Mouse (Mus musculus): ENCODE results near the gene Ddi2. TPM values are rescaled to one million over a fixed set of nuclear protein-coding genes. Genes with fewer than 3 reads are reported as not detected.
"Not testable (repeated sequence)": the region's sequence is repeated elsewhere in the genome, so short reads cannot be mapped to it uniquely, and the experiment has no call there.

Gene Ddi2
- total RNA-seq (2021): 10 to 100 TPM; 57.5 to 62.5 TPM
- long read RNA-seq, experiment 1, full-length matches to known transcripts: 2 of 53 reads
- long read RNA-seq, experiment 1, partial matches to known transcripts: 28 of 53 reads
- long read RNA-seq, experiment 1, other reads (novel, unspliced or antisense): 23 of 53 reads
- long read RNA-seq, experiment 2, full-length matches to known transcripts: 2 of 64 reads
- long read RNA-seq, experiment 2, partial matches to known transcripts: 3 of 64 reads
- long read RNA-seq, experiment 2, other reads (novel, unspliced or antisense): 59 of 64 reads

DNA sequence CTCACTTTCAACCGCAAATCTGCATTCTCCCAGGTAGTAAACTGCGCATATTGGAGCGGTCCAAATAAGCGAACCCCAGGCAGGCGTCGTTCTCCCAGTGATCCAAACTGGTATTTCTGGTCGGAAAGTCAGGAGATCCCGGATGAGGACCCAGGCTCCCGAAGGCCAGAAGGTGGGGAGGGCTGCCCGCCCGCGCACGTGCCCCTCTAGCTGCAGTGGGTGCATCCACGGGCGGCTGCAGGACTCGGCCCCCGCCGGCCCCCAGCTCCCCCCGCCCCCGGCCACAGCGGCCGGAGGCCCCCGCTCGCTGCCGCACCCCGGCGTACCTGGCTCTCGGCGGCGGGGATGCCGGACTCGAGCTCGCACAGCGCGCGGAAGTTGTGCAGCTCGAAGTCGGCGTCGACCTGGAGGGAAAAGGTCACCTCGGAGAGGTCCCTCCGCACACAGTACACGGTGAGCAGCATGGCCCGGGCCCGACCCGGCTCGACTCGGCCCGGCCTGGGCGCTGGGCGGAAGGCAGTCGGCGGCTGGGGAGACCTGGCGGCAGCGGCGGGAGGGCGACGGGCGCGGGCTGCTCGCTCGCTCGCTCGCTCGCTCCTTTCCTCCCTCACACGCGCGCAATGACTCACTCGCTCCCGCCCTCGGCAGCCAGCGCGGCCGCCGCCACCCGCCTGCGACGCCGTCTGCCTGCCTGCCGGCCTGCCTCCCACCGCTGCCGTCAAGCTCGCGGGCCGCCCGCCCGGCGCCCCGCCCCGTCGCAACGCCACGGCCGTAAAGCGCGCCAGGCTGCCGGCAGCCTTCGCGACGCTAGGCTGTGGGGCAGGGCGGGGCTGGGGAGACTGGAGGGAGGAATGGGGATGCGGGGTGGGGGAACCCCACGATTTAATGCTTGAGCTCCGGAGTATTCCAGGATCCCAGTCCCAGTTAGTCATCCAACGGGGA is at the start of gene Ddi2:
Ddi2 (minus strand) TSS at position 689 of the 942 bp plus-strand sequence.
- DNase-seq (ENCODE audit: low spot score): peak; percentile 89

GRCm38 (mm10) chr4:141773019-141773418 is 49.8 kb upstream of the Ddi2 start:
- DNase-seq (ENCODE audit: low spot score): not testable (repeated sequence)

GRCm38 (mm10) chr4:141771823-141772222 is 48.6 kb upstream of the Ddi2 start:
- DNase-seq (ENCODE audit: low spot score): no peak

DNA sequence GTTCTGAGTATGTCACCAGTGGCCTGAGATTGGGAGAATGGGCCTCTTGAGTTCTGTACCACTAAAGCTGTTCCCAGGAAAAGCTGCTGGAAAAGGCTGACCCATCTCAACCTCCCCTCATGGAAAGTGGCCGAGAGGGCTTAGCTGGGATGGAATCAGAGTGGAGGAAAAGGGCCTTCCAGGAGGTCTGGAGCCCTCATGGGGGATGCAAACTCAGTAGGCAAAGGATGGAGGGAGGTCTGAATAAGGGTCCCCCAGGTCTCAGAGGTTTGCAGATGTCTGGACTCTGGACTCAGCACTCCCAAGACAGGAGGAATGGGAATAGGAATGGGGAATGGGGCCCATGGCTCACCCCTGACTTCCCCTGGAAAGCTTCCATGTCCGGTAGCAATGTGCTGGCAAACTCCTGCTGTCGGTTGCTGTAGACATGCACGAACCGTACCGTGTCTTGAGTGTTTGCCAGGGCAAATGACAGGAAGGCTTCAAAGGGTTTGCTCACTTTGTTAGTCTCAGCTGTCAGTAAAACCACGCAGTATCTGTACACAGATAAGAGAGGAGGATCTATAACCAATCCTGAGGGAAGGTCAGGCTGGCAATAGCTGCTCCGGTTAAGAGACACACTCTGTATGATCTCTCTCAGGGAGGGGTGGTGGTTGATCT is 46.4 kb upstream of the Ddi2 start:
- no peak for DNase-seq (ENCODE audit: low spot score)

DNA sequence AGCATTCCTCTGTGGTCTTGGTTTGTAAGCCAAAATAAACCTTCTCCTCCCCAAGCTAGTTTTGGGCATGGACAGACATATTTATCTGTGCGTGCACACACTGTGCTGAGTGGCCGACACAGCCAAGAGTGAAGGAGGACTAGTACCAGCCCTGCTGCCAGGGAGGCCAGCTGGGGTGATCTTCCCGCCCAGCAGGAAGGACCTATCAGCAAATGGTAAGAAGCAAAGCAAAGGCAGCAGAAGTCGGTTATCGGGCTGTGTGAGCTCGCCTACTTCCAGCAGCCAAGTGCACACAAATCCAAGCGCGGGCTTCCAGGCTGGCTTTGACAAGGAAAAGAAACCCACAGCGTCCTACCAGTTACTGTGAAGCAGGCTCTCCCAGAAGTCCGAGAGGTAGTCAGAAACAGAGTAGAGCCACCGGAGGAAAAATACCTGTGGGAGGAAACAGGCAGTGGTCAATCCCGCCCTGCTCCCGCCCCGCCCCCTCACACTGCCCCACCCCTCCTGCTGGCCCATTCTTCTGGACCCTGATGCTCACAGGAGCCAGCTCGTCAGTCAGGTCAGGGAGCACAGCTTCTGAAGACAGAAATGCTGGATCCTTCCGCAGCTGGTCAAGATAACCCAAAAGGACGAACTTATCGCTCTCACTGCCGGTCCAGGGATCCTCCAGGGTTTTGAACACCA is 44.3 kb upstream of the Ddi2 start:
- DNase-seq (ENCODE audit: low spot score): no peak

DNA sequence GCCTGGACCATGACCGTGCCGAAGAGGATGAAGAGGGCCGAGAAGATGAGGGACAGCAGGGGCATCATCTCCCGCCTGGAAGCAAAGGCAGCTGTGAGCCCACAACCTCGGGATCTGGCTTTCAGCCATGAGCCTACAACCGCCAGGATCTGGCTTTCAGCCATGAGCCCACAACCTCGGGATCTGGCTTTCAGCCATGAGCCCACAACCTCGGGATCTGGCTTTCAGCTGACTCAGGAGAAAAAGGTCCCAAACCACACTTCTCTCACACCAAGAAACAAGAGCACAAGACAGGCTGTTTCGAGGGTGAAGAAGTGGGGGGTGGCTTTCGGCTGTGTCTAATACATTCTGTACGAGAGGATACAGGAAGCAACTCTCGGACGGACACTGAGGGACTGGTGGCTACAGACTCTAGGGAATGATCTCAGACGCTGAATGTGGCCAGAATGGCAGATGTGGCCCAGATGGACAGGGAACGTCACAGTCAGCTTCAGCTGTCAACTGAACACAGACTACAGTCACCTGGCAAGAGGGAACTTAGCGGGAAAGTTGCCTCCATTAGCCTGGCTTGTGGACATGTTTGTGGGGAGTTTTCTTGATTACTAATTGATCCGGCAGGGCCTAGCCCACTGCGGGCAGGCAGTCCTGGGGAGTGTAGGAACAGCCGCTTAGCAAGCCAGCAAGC is 43.6 kb upstream of the Ddi2 start:
- DNase-seq (ENCODE audit: low spot score): no peak

GRCm38 (mm10) chr4:141766316-141766667 is 43.1 kb upstream of the Ddi2 start:
- DNase-seq (ENCODE audit: low spot score): no peak

DNA sequence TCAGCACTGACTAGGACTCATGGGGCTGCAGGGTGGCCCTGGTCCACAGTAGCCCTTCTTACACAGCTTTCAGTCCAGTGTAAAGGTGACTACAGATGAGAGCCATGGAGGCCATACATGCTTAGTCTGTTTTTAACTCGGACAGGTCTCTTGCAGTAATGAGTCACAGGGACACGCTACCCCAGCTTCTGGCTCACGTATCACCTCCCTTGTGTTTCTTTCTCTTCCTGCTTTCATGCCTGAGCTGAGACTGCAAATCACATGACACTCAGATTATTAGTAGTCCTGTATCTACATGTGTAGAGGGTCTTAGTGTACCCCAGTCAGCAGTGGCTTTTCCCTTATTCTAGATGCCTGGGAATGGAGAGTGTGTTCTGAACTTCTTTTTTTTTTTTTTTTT is 41.8 kb upstream of the Ddi2 start:
- no peak for DNase-seq (ENCODE audit: low spot score)

DNA sequence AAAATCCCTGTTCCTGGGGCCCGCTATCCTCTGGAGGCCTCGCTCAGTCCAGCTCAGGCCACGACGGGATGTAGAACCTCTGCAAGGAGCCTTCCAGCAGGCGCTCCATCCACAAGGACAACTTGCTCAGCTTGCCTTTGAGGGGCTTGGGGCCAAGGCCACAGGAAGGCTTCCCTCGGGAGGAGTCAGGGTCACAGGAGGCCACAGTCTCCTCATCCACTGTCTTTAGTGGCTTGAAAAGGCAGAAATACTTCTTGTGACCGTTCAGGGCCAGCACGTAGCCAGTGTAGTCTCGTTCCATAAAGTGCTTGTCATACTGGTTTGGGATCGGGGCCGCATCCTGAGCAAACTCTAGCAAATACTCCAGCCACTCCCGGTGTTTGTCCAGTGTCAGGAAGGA is 40.3 kb upstream of the Ddi2 start:
- no peak for DNase-seq (ENCODE audit: low spot score)

- DNase-seq (ENCODE audit: low spot score): no peak
Observed at GRCm38 (mm10) chr4:141762102-141762598, 38.9 kb upstream of the Ddi2 start.

- no peak for DNase-seq (ENCODE audit: low spot score)
Observed at GRCm38 (mm10) chr4:141760942-141761341, 37.7 kb upstream of the Ddi2 start.

GRCm38 (mm10) chr4:141758874-141759542 is 35.8 kb upstream of the Ddi2 start:
- DNase-seq (ENCODE audit: low spot score): no peak

DNA sequence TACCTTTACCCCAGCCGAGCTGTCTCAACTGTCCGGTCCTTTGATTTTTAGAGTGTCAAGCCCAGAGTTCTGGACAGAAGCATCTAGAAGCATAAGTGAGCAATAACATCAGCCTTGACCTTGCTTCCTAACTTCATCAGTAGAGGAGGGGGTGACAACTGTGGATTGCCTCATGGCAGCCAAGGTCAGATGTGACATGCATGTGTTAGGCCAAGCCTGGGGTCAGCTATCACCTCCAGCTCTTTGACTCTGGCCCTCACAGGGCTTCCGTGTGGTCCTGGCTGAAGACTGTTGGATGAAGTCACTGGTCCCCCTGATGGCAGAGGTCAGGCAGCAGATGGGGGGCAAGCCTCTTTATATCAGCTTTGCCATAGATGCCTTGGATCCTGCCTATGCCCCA is 33.9 kb upstream of the Ddi2 start:
- DNase-seq (ENCODE audit: low spot score): no peak

DNA sequence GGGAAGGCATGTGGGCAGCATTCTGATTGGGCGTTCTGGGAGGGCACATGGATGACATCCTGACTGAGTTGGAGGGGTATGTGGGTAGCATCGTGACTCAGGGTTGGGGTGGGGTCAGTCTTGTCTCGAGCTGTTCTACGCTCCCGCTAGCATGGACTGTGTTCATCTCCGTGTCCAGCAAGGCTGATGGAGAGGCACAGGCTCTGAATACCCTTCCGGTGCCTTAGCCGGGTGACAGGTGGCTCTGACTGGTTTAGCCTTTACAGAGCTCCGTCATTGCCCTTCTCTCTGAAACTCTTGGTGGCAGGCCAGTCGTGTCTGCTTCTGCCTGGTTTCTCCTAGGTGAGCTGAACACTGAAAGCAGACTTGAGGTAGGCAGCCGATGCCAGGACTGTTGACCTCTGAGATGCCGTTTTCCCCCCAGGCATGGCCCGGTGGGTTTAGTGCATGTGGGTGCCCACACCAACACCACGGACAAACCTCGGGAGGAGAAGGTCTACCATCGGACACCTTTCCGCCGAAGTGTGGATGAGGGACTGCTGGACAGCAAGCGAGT is 32.2 kb upstream of the Ddi2 start:
- DNase-seq (ENCODE audit: low spot score): no peak

- no peak for DNase-seq (ENCODE audit: low spot score)
Observed at GRCm38 (mm10) chr4:141752076-141752421, 28.8 kb upstream of the Ddi2 start.

- DNase-seq (ENCODE audit: low spot score): no peak
Observed at GRCm38 (mm10) chr4:141751419-141752075, 28.3 kb upstream of the Ddi2 start.

DNA sequence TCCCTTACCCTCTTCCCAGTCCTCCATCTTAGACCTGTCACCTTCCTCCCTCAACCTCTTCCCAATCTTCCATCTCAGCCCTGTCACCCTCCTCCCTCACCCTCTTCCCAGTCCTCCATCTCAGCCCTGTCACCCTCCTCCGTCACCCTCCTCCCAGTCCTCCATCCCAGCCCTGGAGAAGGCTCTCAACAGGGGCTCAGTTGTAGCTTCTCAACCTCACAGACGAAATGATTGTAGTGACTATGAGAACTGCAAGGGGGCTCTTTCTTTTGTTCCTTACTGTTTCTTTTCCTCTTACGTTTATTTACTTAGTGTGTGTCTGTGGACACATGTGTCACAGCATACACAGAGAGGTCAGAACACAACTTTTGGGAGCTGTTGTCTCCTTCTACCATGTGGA is 27.6 kb upstream of the Ddi2 start:
- DNase-seq (ENCODE audit: low spot score): no peak

GRCm38 (mm10) chr4:141749557-141749956 is 26.3 kb upstream of the Ddi2 start:
- DNase-seq (ENCODE audit: low spot score): peak; percentile 71

DNA sequence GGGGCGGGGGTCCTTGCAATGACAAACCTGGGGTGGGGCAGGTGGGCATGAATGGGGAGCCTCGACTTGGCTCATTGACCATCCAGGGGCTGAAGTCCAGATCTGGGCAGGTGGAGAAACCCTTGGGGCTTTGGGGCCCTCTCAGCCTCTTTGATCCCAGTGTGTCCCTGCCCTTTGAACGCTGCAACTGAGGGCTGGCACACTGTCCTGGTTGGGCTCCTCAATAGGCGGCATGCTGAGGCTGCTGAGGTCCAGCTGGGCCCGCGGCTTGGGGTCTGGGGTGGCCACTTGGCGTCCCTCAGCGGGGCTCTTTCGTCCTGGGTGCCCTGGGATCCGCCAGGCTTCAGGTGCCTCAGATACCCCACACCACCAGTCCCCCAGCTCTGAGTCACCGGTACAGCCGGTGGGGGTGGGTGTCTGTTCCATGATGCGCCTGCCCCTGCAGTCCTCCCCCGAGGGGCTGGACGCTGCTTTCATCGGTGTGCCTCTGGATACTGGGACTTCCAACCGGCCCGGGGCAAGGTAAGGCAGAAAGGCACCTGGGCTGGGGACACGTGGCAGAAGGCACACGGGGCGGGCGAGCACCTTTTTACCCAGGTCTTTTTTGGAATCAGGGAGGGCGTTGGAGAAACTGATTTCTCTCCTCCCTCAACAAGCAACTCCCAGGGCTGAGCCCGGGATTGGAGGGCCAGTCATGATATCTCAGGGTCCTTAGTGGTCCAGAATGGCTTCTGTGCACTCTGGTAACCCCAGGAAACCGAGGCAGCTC is 23.5 kb upstream of the Ddi2 start, which contains the start of gene Agmat:
Agmat (plus strand) TSS at position 95 of the 769 bp plus-strand sequence.
- DNase-seq (ENCODE audit: low spot score): no peak
